17 mouse cellular contexts compared by ENCODE assay signal in the genomic region with DNA sequence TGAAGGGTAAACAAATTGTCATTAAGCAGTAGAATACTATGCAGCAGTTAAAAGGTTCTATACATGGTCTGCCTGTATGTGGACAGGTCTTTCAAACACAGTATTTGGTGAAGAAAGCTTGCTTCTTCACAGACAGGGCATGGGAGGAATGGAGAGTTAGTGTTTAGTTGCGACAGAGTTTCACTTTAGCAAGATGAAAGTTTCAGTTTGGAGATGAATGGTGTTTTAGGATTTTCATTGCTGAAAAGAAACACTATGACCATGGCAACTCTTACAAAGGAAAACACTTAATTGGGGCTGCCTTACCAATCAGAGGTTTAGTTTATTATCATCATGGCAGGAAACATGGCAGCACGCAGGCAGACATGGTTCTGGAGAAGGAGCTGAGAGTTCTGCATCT.
DNase-seq lines count a peak whose midpoint lies in the region; TF ChIP-seq lines count a peak whose summit lies in the region.
"Had no signal": no experiment of that assay in that cellular context is flagged by ENCODE, and none has a peak within 500 bp of the region (broad histone marks: within the 10 kb centered on the region; RNA-seq: fewer than 3 reads in every experiment).

No protein-coding gene starts in this region.

- TF ChIP-seq POLR2A in CH12.LX (IDR thresholded peaks at IDR 0.05; ENCODE audit: low read depth, low read length), result no peak

- TF ChIP-seq EP300 in CH12.LX (IDR thresholded peaks at IDR 0.05; ENCODE audit: low read length), result peak; percentile 55; the same call in 1 of the 2 replicates

- no peak overlapping the region for H3K27ac ChIP-seq in CH12.LX (ENCODE audit: insufficient read depth, low read depth)

- in situ Hi-C loops in CH12.LX (cut with MboI; ENCODE audit: low pct_ligation_motif_present, low pct_unique_long_range_greater_than_20kb, low sequenced_read_pairs), result no loop called here

- dilution Hi-C loops in CH12.LX (cut with MboI; ENCODE audit: extremely low pct_ligation_motif_present, extremely low pct_unique_long_range_greater_than_20kb, low sequenced_read_pairs), result no loop called here

- no peak overlapping the region for H3K9ac ChIP-seq in CH12.LX (ENCODE audit: insufficient read depth, low read depth)

- no peak for TF ChIP-seq CTCF in CH12.LX (conservative IDR thresholded peaks at IDR 0.05 in 1 of 2, IDR thresholded peaks at IDR 0.05 in 1 of 2; ENCODE audit: low read depth in 2 of 2, low read length in 2 of 2)

- peaks cover 2% of the 10 kb centered on the region for H3K27me3 ChIP-seq in CH12.LX (replicated peaks)
- H3K27me3 ChIP-seq: Patski had no signal

- H3K9me3 ChIP-seq in CH12.LX (replicated peaks; ENCODE audit: low read length), result peaks cover under 1% of the 10 kb centered on the region

- no peak overlapping the region for H3K4me3 ChIP-seq in CH12.LX (replicated peaks in 1 of 3; ENCODE audit: low read depth in 2 of 3, low read length in 2 of 3, poor library complexity in 1 of 3)

- no peak for DNase-seq in CH12.LX (ENCODE audit: extremely low read depth)
- peak; percentile 36 for DNase-seq in induced T-regulatory cell, adult 2 months (ENCODE audit: low read depth)
- no peak for DNase-seq in heart, adult 9 months (ENCODE audit: low spot score in 2 of 2)
- DNase-seq in ovary, postnatal 10 days (ENCODE audit: low spot score), result no peak
- DNase-seq: adrenal gland, adult 2 months; adrenal gland, adult 8-10 months; adrenal gland, postnatal 10 days; adrenal gland, postnatal 14 days; adrenal gland, postnatal 25 days; adrenal gland, postnatal 36 days; B cell, adult 2 months; cerebellum, adult 11 months; cerebellum, adult 11-12 months; cerebellum, adult 18-20 months; cerebellum, adult 2 months had no signal

- TF ChIP-seq RAD21 in CH12.LX (IDR thresholded peaks at IDR 0.05; ENCODE audit: low read depth, low read length), result no peak

- H3K4me2 ChIP-seq in CH12.LX (ENCODE audit: insufficient read depth, low read depth, poor library complexity, severe bottlenecking), result no peak overlapping the region

- H3K4me1 ChIP-seq in CH12.LX (ENCODE audit: control insufficient read depth in 1 of 2, insufficient read depth in 2 of 2), result peaks cover 4 to 14% of the 10 kb centered on the region in 2 experiments

- H3K36me3 ChIP-seq in CH12.LX (replicated peaks in 1 of 2; ENCODE audit: control insufficient read depth in 1 of 2, insufficient read depth in 1 of 2, low read length in 1 of 2), result no peaks in the 10 kb centered on the region
- H3K36me3 ChIP-seq: G1E had no signal

- no peaks in the 10 kb centered on the region for H3K79me2 ChIP-seq in CH12.LX (replicated peaks; ENCODE audit: control insufficient read depth, extremely low read depth, insufficient read depth, poor library complexity, severe bottlenecking)

TF ChIP-seq in CH12.LX, 34 proteins besides CTCF, POLR2A, EP300 and RAD21:
- TF ChIP-seq KAT2A (IDR thresholded peaks at IDR 0.05; ENCODE audit: insufficient replicate concordance, low read length), result no peak
- TF ChIP-seq JUN (IDR thresholded peaks at IDR 0.05; ENCODE audit: insufficient read depth, low read depth, low read length), result peak; percentile 47; the same call in 1 of the 2 replicates
- TF ChIP-seq CHD1 (IDR thresholded peaks at IDR 0.05; ENCODE audit: low read depth, low read length), result no peak
- TF ChIP-seq ETS1 (conservative IDR thresholded peaks at IDR 0.05; ENCODE audit: low read depth, low read length), result no peak
- TF ChIP-seq MYC (IDR thresholded peaks at IDR 0.05; ENCODE audit: low read depth, low read length), result no peak
- peak; percentile 49; the same call in 1 of the 2 replicates for TF ChIP-seq JUND (conservative IDR thresholded peaks at IDR 0.05; ENCODE audit: low read depth, low read length)
- TF ChIP-seq RCOR1 (conservative IDR thresholded peaks at IDR 0.05; ENCODE audit: low read depth, low read length), result 0 out of 2 replicates have a peak, but pooled peaks have one; percentile 38
- peak; percentile 66 for TF ChIP-seq IRF4 (IDR thresholded peaks at IDR 0.05; ENCODE audit: low read depth, low read length)
- TF ChIP-seq MAX (IDR thresholded peaks at IDR 0.05; ENCODE audit: low read length), result peak; percentile 48; the same call in 1 of the 2 replicates
- 0 out of 2 replicates have a peak, but pooled peaks have one; percentile 12 for TF ChIP-seq BHLHE40 (IDR thresholded peaks at IDR 0.05; ENCODE audit: low read depth, low read length)
- TF ChIP-seq SIN3A (IDR thresholded peaks at IDR 0.05; ENCODE audit: low read length), result peak; percentile 41; the same call in 1 of the 2 replicates
TF ChIP-seq in CH12.LX: peak in this region for 7.
